Mouse (Mus musculus): ENCODE measurements at regions not wholly inside any gene's neighbourhood (a gene's known extent, or its start where the extent isn't known, plus 50 kb on each side); places are given as distances from the start of the nearest gene placed in this dataset.

DNA sequence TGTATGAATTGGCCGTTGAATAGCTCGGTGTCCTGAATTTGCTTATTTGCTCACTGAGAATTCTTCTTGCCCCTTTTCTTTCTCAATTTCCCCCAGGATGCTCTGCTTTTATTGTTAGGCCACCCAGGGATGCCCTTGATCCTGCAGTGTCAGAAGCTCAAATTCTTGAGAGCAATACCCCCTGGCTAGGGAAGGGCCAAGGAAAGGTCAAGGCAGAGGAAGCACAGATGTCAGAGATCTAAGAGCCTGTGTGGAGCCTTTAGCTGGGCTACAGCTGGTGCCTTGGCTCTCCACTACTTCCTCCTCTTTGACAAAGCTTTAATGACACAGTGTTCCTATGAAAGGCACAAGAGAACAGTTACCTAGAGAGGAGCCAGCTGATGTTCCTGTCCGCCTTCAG, 141.2 kb downstream of the Tmsb4x start:
- Histone ChIP-seq H3K27ac (ENCODE audit: insufficient read depth, low read depth, low read length) (no peak overlapping the region), H3K4me3 (ENCODE audit: insufficient read depth, low read depth, low read length) (no peak overlapping the region), H3K4me1 (ENCODE audit: control insufficient read depth, insufficient read depth, low read length) (no peaks in the 10 kb centered on the region)
- no peak for TF ChIP-seq POLR2A (IDR thresholded peaks at IDR 0.05; ENCODE audit: insufficient read depth, low read depth, low read length)
- no peak for TF ChIP-seq CTCF (IDR thresholded peaks at IDR 0.05; ENCODE audit: insufficient read depth, low read depth, low read length)
- 95% methylated on average over 3 of the region's 3 CpGs for WGBS

DNA sequence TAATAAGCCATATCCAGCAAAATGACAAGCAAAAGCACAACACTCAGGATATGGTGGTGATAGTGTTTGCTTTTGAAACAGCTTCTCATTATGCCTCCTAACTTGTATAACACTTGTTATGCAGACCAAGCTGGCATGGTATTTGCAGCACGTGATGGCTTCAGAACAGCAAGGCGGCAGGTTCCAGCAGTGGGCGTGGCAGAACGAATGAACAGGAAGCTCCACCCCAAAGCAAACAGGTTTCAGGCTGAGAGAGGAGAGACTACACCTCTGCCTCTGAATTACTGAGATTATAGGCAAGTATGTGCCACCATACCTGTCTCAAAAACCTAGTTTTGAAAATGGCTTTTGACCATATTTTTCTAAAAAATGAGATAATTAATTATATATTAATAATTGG, 145.2 kb downstream of the Tmsb4x start:
- 62% methylated on average over 4 of the region's 4 CpGs for WGBS
- Histone ChIP-seq H3K27ac (ENCODE audit: insufficient read depth, low read depth, low read length) (no peak overlapping the region), H3K4me1 (ENCODE audit: control insufficient read depth, insufficient read depth, low read length) (no peaks in the 10 kb centered on the region), H3K4me3 (ENCODE audit: insufficient read depth, low read depth, low read length) (no peak overlapping the region)
- TF ChIP-seq POLR2A (IDR thresholded peaks at IDR 0.05; ENCODE audit: insufficient read depth, low read depth, low read length) (no peak), CTCF (IDR thresholded peaks at IDR 0.05; ENCODE audit: insufficient read depth, low read depth, low read length) (no peak)

DNA sequence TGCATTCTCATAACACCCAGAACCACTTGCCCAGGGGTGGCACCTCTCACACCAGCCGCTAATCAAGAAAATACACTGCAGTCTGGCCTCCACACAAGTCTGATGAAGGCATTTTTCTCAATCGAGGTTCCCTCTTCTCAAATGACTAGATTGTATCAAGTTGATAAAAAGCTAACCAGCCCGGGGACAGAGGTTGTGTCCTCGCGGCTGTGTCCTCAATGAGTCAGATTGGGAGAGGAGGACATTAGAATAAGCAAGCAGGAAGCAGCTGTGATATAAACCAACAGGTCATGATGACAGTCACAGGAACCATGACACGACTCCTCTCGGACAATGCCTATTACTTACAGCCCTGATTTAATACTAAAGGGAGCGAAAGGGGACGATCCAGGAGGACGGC, 156.7 kb downstream of the Tmsb4x start:
- 86% methylated on average over 10 of the region's 10 CpGs for WGBS
- H3K27ac ChIP-seq (ENCODE audit: insufficient read depth, low read depth, low read length) = no peak overlapping the region

DNA sequence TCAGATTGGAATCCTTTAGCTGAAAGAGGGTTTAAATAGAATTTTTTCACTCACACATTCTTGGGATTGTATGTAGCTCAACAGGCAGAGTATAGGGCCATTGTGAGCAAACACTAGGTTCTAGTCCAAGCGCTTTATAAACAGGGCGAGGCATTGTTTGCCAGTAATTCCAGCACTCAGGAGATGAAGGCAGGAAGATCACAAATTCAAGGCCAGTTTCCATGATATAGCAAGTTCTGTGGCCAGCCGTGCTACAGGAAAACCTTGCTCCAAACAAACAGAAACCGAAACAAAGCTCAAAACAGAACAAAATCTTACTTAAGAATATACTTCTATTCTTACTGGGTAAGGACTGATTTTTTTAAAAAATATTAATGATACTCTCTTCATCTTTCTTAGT, 159.0 kb downstream of the Tmsb4x start:
- H3K4me1 ChIP-seq (ENCODE audit: control insufficient read depth, insufficient read depth, low read length) = no peaks in the 10 kb centered on the region
- H3K27ac ChIP-seq (ENCODE audit: insufficient read depth, low read depth, low read length) = no peak overlapping the region
- H3K4me3 ChIP-seq (ENCODE audit: insufficient read depth, low read depth, low read length) = no peak overlapping the region
- TF ChIP-seq POLR2A (IDR thresholded peaks at IDR 0.05; ENCODE audit: insufficient read depth, low read depth, low read length) = no peak
- TF ChIP-seq CTCF (IDR thresholded peaks at IDR 0.05; ENCODE audit: insufficient read depth, low read depth, low read length) = no peak
- 90% methylated on average over 4 of the region's 4 CpGs for WGBS

More for the DNA sequence above, 156.7 kb downstream of the Tmsb4x start:
- H3K4me1 ChIP-seq (ENCODE audit: control insufficient read depth, insufficient read depth, low read length) = no peaks in the 10 kb centered on the region
- no peak overlapping the region for H3K4me3 ChIP-seq (ENCODE audit: insufficient read depth, low read depth, low read length)
- no peak for TF ChIP-seq CTCF (IDR thresholded peaks at IDR 0.05; ENCODE audit: insufficient read depth, low read depth, low read length)
- no peak for TF ChIP-seq POLR2A (IDR thresholded peaks at IDR 0.05; ENCODE audit: insufficient read depth, low read depth, low read length)

DNA sequence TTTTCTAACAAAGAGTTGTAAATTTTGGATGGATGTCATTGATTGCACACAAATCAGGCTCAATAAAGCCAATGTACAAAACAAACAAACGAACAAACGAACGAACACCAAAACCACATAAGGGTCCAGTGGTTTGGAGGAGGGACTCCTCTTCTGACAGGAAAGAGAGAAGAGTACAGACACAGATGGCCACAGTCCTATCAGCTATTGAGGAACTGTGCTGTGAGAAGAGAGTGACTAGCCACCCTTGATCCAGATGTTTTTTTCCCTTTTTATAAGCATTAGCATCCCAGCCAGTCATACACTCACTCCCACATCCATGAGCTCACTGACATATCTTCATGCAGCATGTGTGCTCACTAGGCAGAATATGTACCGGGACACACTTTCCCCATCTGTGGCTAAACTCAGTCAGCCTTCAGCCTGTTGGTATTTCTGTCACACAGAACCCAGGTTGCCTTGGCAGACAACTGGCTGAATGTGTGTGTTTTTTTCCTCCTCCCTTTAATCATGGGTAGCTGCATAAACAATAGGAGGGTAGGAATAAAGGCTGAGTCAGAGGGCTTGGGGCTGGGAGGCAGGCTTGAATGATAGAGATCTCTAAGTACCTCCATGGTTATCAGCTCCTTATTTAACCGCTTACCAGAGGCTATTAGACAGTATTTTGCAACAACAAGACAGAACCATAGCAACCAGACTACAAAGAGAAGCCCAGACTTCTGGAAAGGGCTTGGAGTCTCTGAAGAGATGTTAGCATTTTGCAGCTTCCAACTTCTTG, 159.7 kb downstream of the Tmsb4x start:
- no peak overlapping the region for H3K27ac ChIP-seq (ENCODE audit: insufficient read depth, low read depth, low read length)
- WGBS = 65% methylated on average over 5 of the region's 5 CpGs
- H3K4me3 ChIP-seq (ENCODE audit: insufficient read depth, low read depth, low read length) = no peak overlapping the region
- H3K4me1 ChIP-seq (ENCODE audit: control insufficient read depth, insufficient read depth, low read length) = no peaks in the 10 kb centered on the region
- TF ChIP-seq CTCF (IDR thresholded peaks at IDR 0.05; ENCODE audit: insufficient read depth, low read depth, low read length) (no peak), POLR2A (IDR thresholded peaks at IDR 0.05; ENCODE audit: insufficient read depth, low read depth, low read length) (no peak)

DNA sequence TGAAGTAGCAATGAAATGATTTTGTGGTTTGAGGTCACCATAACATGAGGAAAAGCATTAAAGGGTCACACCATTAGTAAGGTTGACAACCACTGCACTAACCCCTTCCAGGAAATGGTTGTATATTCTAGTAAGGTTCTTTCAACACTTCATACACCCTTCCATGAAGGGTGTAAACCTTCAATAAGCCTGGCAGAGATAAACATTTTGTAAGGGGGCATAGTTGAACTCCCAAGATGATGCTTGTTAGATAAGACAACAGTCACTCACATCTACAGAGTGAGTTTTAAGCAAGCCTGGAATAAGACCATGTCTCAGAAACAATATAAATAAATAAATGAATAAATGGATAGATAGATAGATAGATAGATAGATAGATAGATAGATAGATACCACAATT, 171.1 kb downstream of the Tmsb4x start:
- TF ChIP-seq CTCF (IDR thresholded peaks at IDR 0.05; ENCODE audit: insufficient read depth, low read depth, low read length) (no peak), POLR2A (IDR thresholded peaks at IDR 0.05; ENCODE audit: insufficient read depth, low read depth, low read length) (no peak)
- H3K27ac ChIP-seq (ENCODE audit: insufficient read depth, low read depth, low read length) = no peak overlapping the region
- H3K4me1 ChIP-seq (ENCODE audit: control insufficient read depth, insufficient read depth, low read length) = no peaks in the 10 kb centered on the region
- no peak overlapping the region for H3K4me3 ChIP-seq (ENCODE audit: insufficient read depth, low read depth, low read length)

DNA sequence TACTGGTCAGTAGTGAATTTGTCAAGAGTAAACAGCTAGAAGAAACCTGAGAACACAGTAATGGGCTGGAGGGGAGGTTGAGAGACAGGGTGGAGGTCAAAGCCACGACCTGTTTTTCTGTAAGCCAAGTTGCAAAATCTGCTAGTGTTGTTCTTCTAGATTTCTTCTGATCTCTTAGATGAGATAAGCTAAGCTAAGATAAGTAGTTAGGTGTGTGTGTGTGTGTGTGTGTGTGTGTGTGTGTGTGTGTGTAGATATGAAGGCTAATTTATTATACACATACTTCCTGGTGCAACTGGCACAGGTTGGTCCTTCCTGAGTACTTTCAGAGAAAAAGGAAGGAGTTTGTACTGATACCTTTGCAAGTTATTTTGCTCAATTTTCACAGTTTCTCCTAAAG, 172.8 kb downstream of the Tmsb4x start:
- no peak overlapping the region for H3K4me3 ChIP-seq (ENCODE audit: insufficient read depth, low read depth, low read length)
- TF ChIP-seq POLR2A (IDR thresholded peaks at IDR 0.05; ENCODE audit: insufficient read depth, low read depth, low read length) (no peak), CTCF (IDR thresholded peaks at IDR 0.05; ENCODE audit: insufficient read depth, low read depth, low read length) (no peak)
- 52% methylated on average over 1 of the region's 1 CpGs for WGBS
- no peaks in the 10 kb centered on the region for H3K4me1 ChIP-seq (ENCODE audit: control insufficient read depth, insufficient read depth, low read length)
- H3K27ac ChIP-seq (ENCODE audit: insufficient read depth, low read depth, low read length) = no peak overlapping the region

DNA sequence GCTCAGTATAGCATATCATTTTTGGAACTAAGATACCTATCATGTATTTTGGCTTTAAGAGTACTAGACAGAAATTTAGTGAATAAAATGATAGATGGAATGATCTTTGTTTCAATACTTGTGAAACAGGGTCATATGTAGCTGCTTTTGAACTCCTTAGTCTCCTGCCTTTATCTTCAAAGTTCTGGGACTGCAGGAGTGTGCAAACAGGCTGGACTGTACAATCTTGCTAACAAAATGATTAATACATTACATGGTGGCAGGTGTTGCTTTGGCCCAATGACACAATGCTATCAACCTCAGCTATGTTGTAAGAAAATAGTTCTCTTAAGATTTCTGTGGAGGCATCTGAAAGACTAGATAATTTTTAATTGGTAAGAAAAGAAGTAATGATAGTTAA, 173.5 kb downstream of the Tmsb4x start:
- Histone ChIP-seq H3K4me1 (ENCODE audit: control insufficient read depth, insufficient read depth, low read length) (no peaks in the 10 kb centered on the region), H3K27ac (ENCODE audit: insufficient read depth, low read depth, low read length) (no peak overlapping the region), H3K4me3 (ENCODE audit: insufficient read depth, low read depth, low read length) (no peak overlapping the region)
- TF ChIP-seq CTCF (IDR thresholded peaks at IDR 0.05; ENCODE audit: insufficient read depth, low read depth, low read length) (no peak), POLR2A (IDR thresholded peaks at IDR 0.05; ENCODE audit: insufficient read depth, low read depth, low read length) (no peak)

DNA sequence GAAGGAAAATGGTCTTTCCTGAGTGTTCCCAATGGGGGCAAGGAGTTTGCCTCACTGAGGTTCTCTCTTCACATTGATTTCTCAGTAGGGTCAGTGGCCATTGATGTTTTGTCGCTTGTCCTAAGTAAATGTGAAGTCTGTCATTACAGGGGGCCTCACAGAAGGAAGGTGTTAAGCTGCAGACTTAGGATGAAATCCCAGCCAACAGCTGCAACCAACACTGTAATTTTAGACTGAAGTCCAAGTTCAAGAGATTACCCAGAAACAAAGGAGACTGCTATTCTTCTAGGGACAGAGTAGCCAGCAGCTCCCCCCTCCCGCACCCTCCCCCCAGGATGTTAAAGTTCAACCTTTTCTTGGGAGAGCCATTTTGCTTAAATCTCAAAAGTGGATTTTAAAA, 176.0 kb downstream of the Tmsb4x start:
- no peaks in the 10 kb centered on the region for H3K4me1 ChIP-seq (ENCODE audit: control insufficient read depth, insufficient read depth, low read length)
- WGBS = 91% methylated on average over 2 of the region's 2 CpGs
- H3K4me3 ChIP-seq (ENCODE audit: insufficient read depth, low read depth, low read length) = no peak overlapping the region
- no peak overlapping the region for H3K27ac ChIP-seq (ENCODE audit: insufficient read depth, low read depth, low read length)
- TF ChIP-seq POLR2A (IDR thresholded peaks at IDR 0.05; ENCODE audit: insufficient read depth, low read depth, low read length) (no peak), CTCF (IDR thresholded peaks at IDR 0.05; ENCODE audit: insufficient read depth, low read depth, low read length) (no peak)

DNA sequence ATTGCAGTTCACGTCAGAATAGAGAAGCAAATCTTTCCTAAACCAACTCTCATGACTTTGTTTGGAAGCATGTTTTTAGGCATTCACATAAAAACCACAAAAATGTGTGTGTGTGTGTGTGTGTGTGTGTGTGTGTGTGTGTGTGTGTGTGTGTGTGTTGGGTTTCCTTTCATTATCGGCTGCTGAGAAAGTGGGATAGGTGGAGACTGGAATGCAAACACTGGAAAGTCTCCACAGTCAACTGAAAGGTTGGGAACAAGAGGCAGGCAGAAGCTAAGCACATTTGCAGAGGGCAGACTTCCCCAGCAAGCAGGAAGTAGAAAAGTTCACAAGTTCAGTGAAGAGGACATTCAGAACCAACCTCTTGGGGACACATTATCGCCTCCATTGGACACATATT, 176.5 kb downstream of the Tmsb4x start:
- 40% methylated on average over 3 of the region's 3 CpGs for WGBS
- Histone ChIP-seq H3K4me1 (ENCODE audit: control insufficient read depth, insufficient read depth, low read length) (no peaks in the 10 kb centered on the region), H3K27ac (ENCODE audit: insufficient read depth, low read depth, low read length) (no peak overlapping the region), H3K4me3 (ENCODE audit: insufficient read depth, low read depth, low read length) (no peak overlapping the region)
- TF ChIP-seq CTCF (IDR thresholded peaks at IDR 0.05; ENCODE audit: insufficient read depth, low read depth, low read length) (no peak), POLR2A (IDR thresholded peaks at IDR 0.05; ENCODE audit: insufficient read depth, low read depth, low read length) (no peak)
